Mouse (Mus musculus): ENCODE data around the gene Ccdc86. TPM values are rescaled to one million over a fixed set of nuclear protein-coding genes. Genes with fewer than 3 reads are reported as not detected.

Gene Ccdc86
- polyA plus RNA-seq, 1 experiment = 3.2 TPM

- H3K36me3 ChIP-seq (ENCODE audit: control insufficient read depth, insufficient read depth, low read length) = no peaks in the 10 kb centered on the region
- no peaks in the 10 kb centered on the region for H3K27me3 ChIP-seq (ENCODE audit: control insufficient read depth, insufficient read depth, low read length)
- TF ChIP-seq CTCF (IDR thresholded peaks at IDR 0.05; ENCODE audit: extremely low read depth, insufficient read length, insufficient replicate concordance, low read depth, low read length) = no peak
- no peak for TF ChIP-seq POLR2A (IDR thresholded peaks at IDR 0.05; ENCODE audit: low read depth, low read length)
- peaks cover 5% of the 10 kb centered on the region for H3K4me1 ChIP-seq (ENCODE audit: control insufficient read depth, insufficient read depth, insufficient read length, low read length)
- H3K27ac ChIP-seq (ENCODE audit: insufficient read depth, low read depth, low read length) = no peak overlapping the region
- no peak overlapping the region for H3K4me3 ChIP-seq (ENCODE audit: low read depth, low read length)
- WGBS = 54% methylated on average over 11 of the region's 11 CpGs
These were observed 3.2 kb upstream of the Ccdc86 start for GRCm38 (mm10) chr19:10952021-10952939.

DNA sequence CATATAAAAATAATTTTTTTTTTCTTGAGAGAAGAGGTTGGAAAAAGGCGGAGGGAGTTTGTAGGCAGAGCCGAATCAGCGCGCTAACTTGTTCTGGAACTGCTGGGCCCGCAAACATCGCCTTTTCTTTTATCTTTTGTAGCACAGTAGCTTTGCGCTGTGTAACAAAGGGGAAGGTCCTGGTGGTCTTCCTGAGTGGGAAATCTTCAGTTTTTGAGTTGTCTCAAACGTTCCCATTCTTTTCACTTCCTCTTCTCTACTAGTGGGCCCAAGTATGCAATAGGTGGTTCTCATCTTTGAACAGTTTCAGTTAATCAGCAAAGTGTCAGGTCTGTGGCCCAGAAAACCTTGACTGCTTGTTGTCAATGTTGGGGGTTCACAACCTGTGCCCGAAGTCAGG is 492 bp upstream of the Ccdc86 start:
- no peak for TF ChIP-seq POLR2A (IDR thresholded peaks at IDR 0.05; ENCODE audit: low read depth, low read length)
- 19% methylated on average over 9 of the region's 9 CpGs for WGBS
- peak overlapping the region; percentile 78 for H3K4me3 ChIP-seq (ENCODE audit: low read depth, low read length)
- H3K36me3 ChIP-seq (ENCODE audit: control insufficient read depth, insufficient read depth, low read length) = peaks cover 7% of the 10 kb centered on the region; the same call in 1 of the 2 replicates
- H3K27ac ChIP-seq (ENCODE audit: insufficient read depth, low read depth, low read length) = peak overlapping the region; percentile 11; the same call in 1 of the 2 replicates
- H3K27me3 ChIP-seq (ENCODE audit: control insufficient read depth, insufficient read depth, low read length) = no peaks in the 10 kb centered on the region
- peaks cover 12% of the 10 kb centered on the region for H3K4me1 ChIP-seq (ENCODE audit: control insufficient read depth, insufficient read depth, insufficient read length, low read length)

- Histone ChIP-seq H3K36me3 (ENCODE audit: control insufficient read depth, insufficient read depth, low read length) (peaks cover 16% of the 10 kb centered on the region), H3K4me3 (ENCODE audit: low read depth, low read length) (peak overlapping the region; percentile 78), H3K27me3 (ENCODE audit: control insufficient read depth, insufficient read depth, low read length) (no peaks in the 10 kb centered on the region), H3K27ac (ENCODE audit: insufficient read depth, low read depth, low read length) (no peak overlapping the region), H3K4me1 (ENCODE audit: control insufficient read depth, insufficient read depth, insufficient read length, low read length) (peaks cover 12% of the 10 kb centered on the region)
- TF ChIP-seq CTCF (IDR thresholded peaks at IDR 0.05; ENCODE audit: extremely low read depth, insufficient read length, insufficient replicate concordance, low read depth, low read length) (no peak), POLR2A (IDR thresholded peaks at IDR 0.05; ENCODE audit: low read depth, low read length) (no peak)
- under 1% methylated on average over 20 of the region's 20 CpGs for WGBS
These were observed 650 bp downstream of the Ccdc86 start for GRCm38 (mm10) chr19:10948416-10948815.

- Histone ChIP-seq H3K27ac (ENCODE audit: insufficient read depth, low read depth, low read length) (no peak overlapping the region), H3K36me3 (ENCODE audit: control insufficient read depth, insufficient read depth, low read length) (peaks cover 27% of the 10 kb centered on the region), H3K4me1 (ENCODE audit: control insufficient read depth, insufficient read depth, insufficient read length, low read length) (peaks cover 12% of the 10 kb centered on the region), H3K4me3 (ENCODE audit: low read depth, low read length) (0 out of 2 replicates have a peak overlapping the region, but pooled peaks have one; percentile 3), H3K27me3 (ENCODE audit: control insufficient read depth, insufficient read depth, low read length) (no peaks in the 10 kb centered on the region)
- 55% methylated on average over 5 of the region's 5 CpGs for WGBS
- TF ChIP-seq POLR2A (IDR thresholded peaks at IDR 0.05; ENCODE audit: low read depth, low read length) = no peak
- TF ChIP-seq CTCF (IDR thresholded peaks at IDR 0.05; ENCODE audit: extremely low read depth, insufficient read length, insufficient replicate concordance, low read depth, low read length) = no peak
These were observed 1.8 kb downstream of the Ccdc86 start for GRCm38 (mm10) chr19:10947219-10947618.

GRCm38 (mm10) chr19:10946506-10946905 is 2.6 kb downstream of the Ccdc86 start:
- Histone ChIP-seq H3K4me1 (ENCODE audit: control insufficient read depth, insufficient read depth, insufficient read length, low read length) (peaks cover 12% of the 10 kb centered on the region), H3K27ac (ENCODE audit: insufficient read depth, low read depth, low read length) (no peak overlapping the region), H3K4me3 (ENCODE audit: low read depth, low read length) (no peak overlapping the region), H3K36me3 (ENCODE audit: control insufficient read depth, insufficient read depth, low read length) (peaks cover 32% of the 10 kb centered on the region), H3K27me3 (ENCODE audit: control insufficient read depth, insufficient read depth, low read length) (no peaks in the 10 kb centered on the region)
- 55% methylated on average over 3 of the region's 3 CpGs for WGBS
- TF ChIP-seq POLR2A (IDR thresholded peaks at IDR 0.05; ENCODE audit: low read depth, low read length) (no peak), CTCF (IDR thresholded peaks at IDR 0.05; ENCODE audit: extremely low read depth, insufficient read length, insufficient replicate concordance, low read depth, low read length) (no peak)

DNA sequence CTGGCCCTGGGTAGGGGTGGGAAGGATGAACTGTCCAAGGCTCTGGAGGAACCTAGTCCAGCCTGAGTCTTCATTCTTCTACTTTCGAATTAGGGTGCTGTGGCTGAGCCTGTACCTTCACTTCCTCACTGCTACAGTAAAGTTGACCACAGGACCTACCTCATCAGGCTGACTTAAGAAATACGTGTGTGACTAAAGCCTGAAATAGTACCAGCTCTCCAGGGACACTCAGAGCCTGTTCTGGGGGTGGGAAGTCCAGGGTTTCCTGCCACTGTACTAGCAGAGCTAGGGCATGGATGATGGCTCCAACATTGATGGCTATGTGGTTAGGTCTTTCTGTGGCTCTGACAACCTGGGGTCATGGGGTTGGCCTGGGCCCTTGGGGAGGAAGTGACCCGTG is 5.1 kb downstream of the Ccdc86 start:
- peaks cover 32% of the 10 kb centered on the region for H3K36me3 ChIP-seq (ENCODE audit: control insufficient read depth, insufficient read depth, low read length)
- no peak overlapping the region for H3K4me3 ChIP-seq (ENCODE audit: low read depth, low read length)
- 72% methylated on average over 3 of the region's 3 CpGs for WGBS
- peaks cover 18% of the 10 kb centered on the region for H3K4me1 ChIP-seq (ENCODE audit: control insufficient read depth, insufficient read depth, insufficient read length, low read length)
- no peak overlapping the region; the same call in 1 of the 2 replicates for H3K27ac ChIP-seq (ENCODE audit: insufficient read depth, low read depth, low read length)
- no peak for TF ChIP-seq CTCF (IDR thresholded peaks at IDR 0.05; ENCODE audit: extremely low read depth, insufficient read length, insufficient replicate concordance, low read depth, low read length)
- no peak for TF ChIP-seq POLR2A (IDR thresholded peaks at IDR 0.05; ENCODE audit: low read depth, low read length)
- H3K27me3 ChIP-seq (ENCODE audit: control insufficient read depth, insufficient read depth, low read length) = no peaks in the 10 kb centered on the region

DNA sequence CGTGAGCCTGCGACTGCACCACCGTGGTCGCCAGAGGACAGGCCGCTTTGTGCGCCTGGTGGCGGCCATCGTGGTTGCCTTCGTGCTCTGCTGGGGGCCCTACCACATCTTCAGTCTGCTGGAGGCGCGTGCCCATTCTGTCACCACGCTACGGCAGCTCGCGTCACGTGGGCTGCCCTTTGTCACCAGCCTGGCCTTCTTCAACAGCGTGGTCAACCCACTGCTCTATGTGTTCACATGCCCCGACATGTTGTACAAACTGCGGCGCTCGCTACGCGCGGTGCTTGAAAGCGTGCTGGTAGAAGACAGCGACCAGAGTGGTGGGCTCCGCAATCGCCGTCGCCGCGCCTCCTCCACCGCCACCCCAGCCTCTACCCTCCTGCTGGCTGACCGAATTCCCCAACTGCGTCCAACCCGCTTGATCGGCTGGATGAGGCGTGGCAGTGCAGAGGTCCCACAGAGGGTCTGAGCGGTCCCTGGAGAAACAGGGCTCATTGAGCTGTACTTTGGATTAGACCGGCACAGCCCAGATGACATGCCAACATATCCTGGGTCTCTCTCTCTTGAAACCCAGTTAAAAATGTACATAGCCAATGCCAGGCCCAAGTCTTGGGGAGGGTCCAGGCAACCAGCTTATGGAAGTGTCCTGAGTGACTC is 8.1 kb downstream of the Ccdc86 start:
- 30% methylated on average over 40 of the region's 40 CpGs for WGBS
- no peaks in the 10 kb centered on the region for H3K27me3 ChIP-seq (ENCODE audit: control insufficient read depth, insufficient read depth, low read length)
- H3K4me1 ChIP-seq (ENCODE audit: control insufficient read depth, insufficient read depth, insufficient read length, low read length) = peaks cover 12% of the 10 kb centered on the region
- no peak overlapping the region for H3K27ac ChIP-seq (ENCODE audit: insufficient read depth, low read depth, low read length)
- TF ChIP-seq POLR2A (IDR thresholded peaks at IDR 0.05; ENCODE audit: low read depth, low read length) (no peak), CTCF (IDR thresholded peaks at IDR 0.05; ENCODE audit: extremely low read depth, insufficient read length, insufficient replicate concordance, low read depth, low read length) (no peak)
- H3K36me3 ChIP-seq (ENCODE audit: control insufficient read depth, insufficient read depth, low read length) = peaks cover 32% of the 10 kb centered on the region
- peak overlapping the region; percentile 44 for H3K4me3 ChIP-seq (ENCODE audit: low read depth, low read length)

Data from small intestine, adult 2 months (tissue).